Mouse (Mus musculus): ENCODE measurements around the gene Scn8a. TPM values are rescaled to one million over a fixed set of nuclear protein-coding genes. Genes with fewer than 3 reads are reported as not detected.

Gene Scn8a
- total and polyA plus RNA-seq, 3 experiments = 0.02 TPM; not detected in 2

DNA sequence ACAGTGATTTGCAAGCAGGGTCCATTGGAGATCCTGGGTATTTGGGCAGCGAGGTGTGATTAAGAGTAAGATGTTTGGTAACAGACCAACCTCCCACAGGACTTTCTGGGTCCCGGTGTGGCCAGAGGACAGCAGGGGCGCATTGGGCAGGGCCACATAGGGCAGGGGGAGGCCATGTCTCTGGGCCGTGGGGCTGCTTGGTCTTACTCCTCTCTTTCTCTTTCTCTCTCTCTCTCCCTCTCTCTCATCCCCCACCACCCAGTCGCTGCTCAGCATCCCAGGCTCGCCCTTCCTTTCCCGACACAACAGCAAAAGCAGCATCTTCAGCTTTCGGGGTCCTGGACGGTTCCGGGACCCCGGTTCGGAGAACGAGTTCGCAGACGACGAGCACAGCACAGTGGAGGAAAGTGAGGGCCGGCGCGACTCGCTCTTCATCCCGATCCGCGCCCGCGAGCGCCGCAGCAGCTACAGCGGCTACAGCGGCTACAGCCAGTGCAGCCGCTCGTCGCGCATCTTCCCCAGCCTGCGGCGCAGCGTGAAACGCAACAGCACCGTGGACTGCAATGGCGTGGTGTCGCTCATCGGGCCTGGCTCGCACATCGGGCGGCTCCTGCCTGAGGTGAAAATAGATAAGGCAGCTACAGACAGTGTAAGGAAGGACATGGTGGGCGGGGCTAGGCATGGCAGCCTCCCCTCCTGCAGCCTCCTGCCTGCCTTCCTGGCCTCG, 113.9 kb downstream of the Scn8a start:
- intact Hi-C loops (cut with DNase I) = no loop called here
- peak overlapping the region; percentile 43 for H3K4me3 ChIP-seq
- TF ChIP-seq POLR2A (IDR thresholded peaks at IDR 0.05; ENCODE audit: insufficient read depth, low read depth, low read length) = no peak
- TF ChIP-seq EP300 (IDR thresholded peaks at IDR 0.05; ENCODE audit: insufficient read depth, low read depth, low read length) = no peak
- peak; percentile 51 for TF ChIP-seq CTCF (IDR thresholded peaks at IDR 0.05)
- peaks cover 1% of the 10 kb centered on the region; the same call in 1 of the 2 replicates for H3K4me1 ChIP-seq (ENCODE audit: control insufficient read depth, insufficient read depth, low read length)
- H3K36me3 ChIP-seq (ENCODE audit: control insufficient read depth, insufficient read depth, low read length) = no peaks in the 10 kb centered on the region
- no peaks in the 10 kb centered on the region for H3K79me2 ChIP-seq (replicated peaks; ENCODE audit: control insufficient read depth, insufficient read depth, low read length)
- H3K9ac ChIP-seq (ENCODE audit: low read depth, low read length) = peak overlapping the region; percentile 18
- peak; percentile 37 to 66 for DNase-seq
- WGBS = 1% methylated on average over 46 of the region's 46 CpGs
- H3K27ac ChIP-seq = no peak overlapping the region
- H3K27me3 ChIP-seq (ENCODE audit: control insufficient read depth, insufficient read depth, low read length) = peaks cover 10% of the 10 kb centered on the region

DNA sequence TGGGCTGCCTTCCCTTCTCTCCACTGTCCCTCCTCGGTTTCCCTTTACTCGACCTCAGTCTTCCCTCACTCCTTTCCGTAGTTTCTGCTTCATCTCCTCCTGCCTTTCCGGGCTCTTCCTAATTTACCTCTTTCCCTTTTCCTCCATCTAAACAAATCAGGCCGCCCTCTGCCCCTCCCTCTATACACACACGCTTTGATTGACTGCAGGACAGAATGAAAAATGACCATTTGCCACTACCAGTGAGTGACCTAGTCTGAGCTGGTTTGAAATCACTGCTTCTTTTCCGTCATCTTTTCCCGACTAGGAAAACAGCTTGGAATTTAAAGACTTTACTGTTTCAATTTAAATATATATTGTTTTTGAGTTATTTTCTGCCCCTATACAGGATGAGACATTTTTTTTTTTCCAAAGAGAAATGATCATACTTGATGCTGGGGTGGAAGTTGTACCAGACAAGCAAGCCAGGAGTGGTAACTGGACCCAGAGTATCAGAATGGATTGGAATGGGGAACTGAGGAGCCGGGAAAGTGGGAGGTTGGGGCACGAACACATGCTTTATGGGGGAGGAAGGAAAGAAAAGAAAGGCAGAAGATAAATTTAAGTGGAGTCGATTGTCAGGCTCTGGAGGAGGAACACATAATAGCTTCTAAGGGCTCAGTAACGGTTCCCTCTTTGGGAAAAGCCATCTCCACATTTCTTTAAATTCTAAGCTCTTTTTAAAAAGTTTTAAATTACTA, 114.7 kb downstream of the Scn8a start:
- peaks cover 10% of the 10 kb centered on the region for H3K27me3 ChIP-seq (ENCODE audit: control insufficient read depth, insufficient read depth, low read length)
- H3K4me1 ChIP-seq (ENCODE audit: control insufficient read depth, insufficient read depth, low read length) = peaks cover 1% of the 10 kb centered on the region; the same call in 1 of the 2 replicates
- H3K36me3 ChIP-seq (ENCODE audit: control insufficient read depth, insufficient read depth, low read length) = no peaks in the 10 kb centered on the region
- intact Hi-C loops (cut with DNase I) = no loop called here
- TF ChIP-seq POLR2A (IDR thresholded peaks at IDR 0.05; ENCODE audit: insufficient read depth, low read depth, low read length) (no peak), CTCF (IDR thresholded peaks at IDR 0.05) (no peak), EP300 (IDR thresholded peaks at IDR 0.05; ENCODE audit: insufficient read depth, low read depth, low read length) (no peak)
- no peak overlapping the region for H3K27ac ChIP-seq
- H3K9ac ChIP-seq (ENCODE audit: low read depth, low read length) = no peak overlapping the region
- DNase-seq = no peak
- 18% methylated on average over 12 of the region's 12 CpGs for WGBS
- H3K79me2 ChIP-seq (replicated peaks; ENCODE audit: control insufficient read depth, insufficient read depth, low read length) = no peaks in the 10 kb centered on the region
- H3K4me3 ChIP-seq = peak overlapping the region; percentile 43

GRCm38 (mm10) chr15:100986479-100986878, 116.8 kb downstream of the Scn8a start:
- Histone ChIP-seq H3K27me3 (ENCODE audit: control insufficient read depth, insufficient read depth, low read length) (peaks cover 11% of the 10 kb centered on the region), H3K36me3 (ENCODE audit: control insufficient read depth, insufficient read depth, low read length) (no peaks in the 10 kb centered on the region), H3K4me3 (no peak overlapping the region), H3K27ac (no peak overlapping the region), H3K79me2 (replicated peaks; ENCODE audit: control insufficient read depth, insufficient read depth, low read length) (no peaks in the 10 kb centered on the region), H3K9ac (ENCODE audit: low read depth, low read length) (no peak overlapping the region), H3K4me1 (ENCODE audit: control insufficient read depth, insufficient read depth, low read length) (peaks cover 1% of the 10 kb centered on the region; the same call in 1 of the 2 replicates)
- DNase-seq = no peak
- TF ChIP-seq EP300 (IDR thresholded peaks at IDR 0.05; ENCODE audit: insufficient read depth, low read depth, low read length) = no peak
- TF ChIP-seq POLR2A (IDR thresholded peaks at IDR 0.05; ENCODE audit: insufficient read depth, low read depth, low read length) = no peak
- no peak for TF ChIP-seq CTCF (IDR thresholded peaks at IDR 0.05)
- WGBS = 82% methylated on average over 10 of the region's 10 CpGs
- intact Hi-C loops (cut with DNase I) = no loop called here

- no peak overlapping the region for H3K4me3 ChIP-seq
- H3K27ac ChIP-seq = no peak overlapping the region
- TF ChIP-seq POLR2A (IDR thresholded peaks at IDR 0.05; ENCODE audit: insufficient read depth, low read depth, low read length) (no peak), CTCF (IDR thresholded peaks at IDR 0.05) (no peak), EP300 (IDR thresholded peaks at IDR 0.05; ENCODE audit: insufficient read depth, low read depth, low read length) (no peak)
- peaks cover 11% of the 10 kb centered on the region for H3K27me3 ChIP-seq (ENCODE audit: control insufficient read depth, insufficient read depth, low read length)
- H3K36me3 ChIP-seq (ENCODE audit: control insufficient read depth, insufficient read depth, low read length) = no peaks in the 10 kb centered on the region
- intact Hi-C loops (cut with DNase I) = no loop called here
- 88% methylated on average over 1 of the region's 1 CpGs for WGBS
- no peaks in the 10 kb centered on the region for H3K79me2 ChIP-seq (replicated peaks; ENCODE audit: control insufficient read depth, insufficient read depth, low read length)
- peaks cover 1% of the 10 kb centered on the region; the same call in 1 of the 2 replicates for H3K4me1 ChIP-seq (ENCODE audit: control insufficient read depth, insufficient read depth, low read length)
- no peak for DNase-seq
- no peak overlapping the region for H3K9ac ChIP-seq (ENCODE audit: low read depth, low read length)
Observed at GRCm38 (mm10) chr15:100987031-100987430, 117.4 kb downstream of the Scn8a start.

DNA sequence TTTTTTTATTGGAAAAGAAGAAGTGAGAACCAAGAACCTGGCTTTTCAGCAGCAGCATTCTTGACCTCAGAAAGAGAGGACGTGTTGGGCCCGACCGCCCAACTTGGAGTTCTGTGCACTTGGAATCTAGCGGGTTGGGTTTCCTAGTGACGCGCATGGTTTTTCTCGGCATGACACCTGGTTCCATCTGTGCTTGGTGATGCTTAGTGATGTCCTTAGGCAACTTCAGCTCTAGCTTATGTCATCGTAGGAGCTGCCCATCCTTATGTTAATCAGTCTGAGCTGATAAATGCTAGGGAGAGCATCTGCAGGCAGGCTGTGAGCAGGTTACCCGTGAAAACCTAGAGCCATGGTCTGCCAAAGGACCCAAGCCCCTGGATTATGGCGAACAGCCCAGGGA, 120.6 kb downstream of the Scn8a start:
- no peak for DNase-seq
- WGBS = 85% methylated on average over 10 of the region's 10 CpGs
- H3K79me2 ChIP-seq (replicated peaks; ENCODE audit: control insufficient read depth, insufficient read depth, low read length) = no peaks in the 10 kb centered on the region
- no peak overlapping the region for H3K9ac ChIP-seq (ENCODE audit: low read depth, low read length)
- no peak overlapping the region for H3K4me3 ChIP-seq
- TF ChIP-seq POLR2A (IDR thresholded peaks at IDR 0.05; ENCODE audit: insufficient read depth, low read depth, low read length) (no peak), CTCF (IDR thresholded peaks at IDR 0.05) (no peak), EP300 (IDR thresholded peaks at IDR 0.05; ENCODE audit: insufficient read depth, low read depth, low read length) (no peak)
- H3K36me3 ChIP-seq (ENCODE audit: control insufficient read depth, insufficient read depth, low read length) = no peaks in the 10 kb centered on the region
- intact Hi-C loops (cut with DNase I) = no loop called here
- H3K4me1 ChIP-seq (ENCODE audit: control insufficient read depth, insufficient read depth, low read length) = no peaks in the 10 kb centered on the region
- H3K27me3 ChIP-seq (ENCODE audit: control insufficient read depth, insufficient read depth, low read length) = 0 out of 2 replicates have a peak, but pooled peaks cover 1% of the 10 kb centered on the region
- no peak overlapping the region for H3K27ac ChIP-seq

- no peaks in the 10 kb centered on the region for H3K79me2 ChIP-seq (replicated peaks; ENCODE audit: control insufficient read depth, insufficient read depth, low read length)
- 28% methylated on average over 4 of the region's 4 CpGs for WGBS
- intact Hi-C loops (cut with DNase I) = no loop called here
- H3K27ac ChIP-seq = no peak overlapping the region
- no peak for DNase-seq
- no peaks in the 10 kb centered on the region for H3K4me1 ChIP-seq (ENCODE audit: control insufficient read depth, insufficient read depth, low read length)
- H3K9ac ChIP-seq (ENCODE audit: low read depth, low read length) = no peak overlapping the region
- H3K27me3 ChIP-seq (ENCODE audit: control insufficient read depth, insufficient read depth, low read length) = peaks cover 1% of the 10 kb centered on the region; the same call in 1 of the 2 replicates
- no peaks in the 10 kb centered on the region for H3K36me3 ChIP-seq (ENCODE audit: control insufficient read depth, insufficient read depth, low read length)
- H3K4me3 ChIP-seq = no peak overlapping the region
- TF ChIP-seq CTCF (IDR thresholded peaks at IDR 0.05) = peak; percentile 66
- no peak for TF ChIP-seq EP300 (IDR thresholded peaks at IDR 0.05; ENCODE audit: insufficient read depth, low read depth, low read length)
- no peak for TF ChIP-seq POLR2A (IDR thresholded peaks at IDR 0.05; ENCODE audit: insufficient read depth, low read depth, low read length)
Observed at GRCm38 (mm10) chr15:100997090-100997489, 127.4 kb downstream of the Scn8a start.

All from heart, adult 2 months (tissue).